Mouse (Mus musculus): Measurements from ENCODE around the gene Cdk14. TPM values are rescaled to one million over a fixed set of nuclear protein-coding genes. Genes with fewer than 3 reads are reported as not detected.

Gene Cdk14
- total RNA-seq, 2 experiments from 2014 or later, result 258 to 269 TPM

GRCm38 (mm10) chr5:5226966-5227365 lies 193.1 kb downstream of the Cdk14 start:
- peak in 1 of 2 experiments; percentile 68 for DNase-seq (ENCODE audit: low spot score in 2 of 2)
- peak overlapping the region; percentile 37 for H3K27ac ChIP-seq
- TF ChIP-seq CTCF (conservative IDR thresholded peaks at IDR 0.05), result no peak
- H3K4me3 ChIP-seq, result no peak overlapping the region

GRCm38 (mm10) chr5:5211780-5212135 lies 208.4 kb downstream of the Cdk14 start:
- Histone ChIP-seq H3K4me3 (no peak overlapping the region), H3K27ac (no peak overlapping the region)
- no peak for DNase-seq (ENCODE audit: low spot score in 2 of 2)
- no peak for TF ChIP-seq CTCF (conservative IDR thresholded peaks at IDR 0.05)

- no peak overlapping the region for H3K27ac ChIP-seq
- no peak for TF ChIP-seq CTCF (conservative IDR thresholded peaks at IDR 0.05)
- no peak for DNase-seq (ENCODE audit: low spot score in 2 of 2)
- H3K4me3 ChIP-seq, result no peak overlapping the region
Observed at GRCm38 (mm10) chr5:5211034-5211779, 208.9 kb downstream of the Cdk14 start.

GRCm38 (mm10) chr5:5208016-5208415 lies 212.1 kb downstream of the Cdk14 start:
- Histone ChIP-seq H3K27ac (no peak overlapping the region), H3K4me3 (no peak overlapping the region)
- peak; percentile 17 to 59 for DNase-seq (ENCODE audit: low spot score in 2 of 2)
- no peak for TF ChIP-seq CTCF (conservative IDR thresholded peaks at IDR 0.05)

DNA sequence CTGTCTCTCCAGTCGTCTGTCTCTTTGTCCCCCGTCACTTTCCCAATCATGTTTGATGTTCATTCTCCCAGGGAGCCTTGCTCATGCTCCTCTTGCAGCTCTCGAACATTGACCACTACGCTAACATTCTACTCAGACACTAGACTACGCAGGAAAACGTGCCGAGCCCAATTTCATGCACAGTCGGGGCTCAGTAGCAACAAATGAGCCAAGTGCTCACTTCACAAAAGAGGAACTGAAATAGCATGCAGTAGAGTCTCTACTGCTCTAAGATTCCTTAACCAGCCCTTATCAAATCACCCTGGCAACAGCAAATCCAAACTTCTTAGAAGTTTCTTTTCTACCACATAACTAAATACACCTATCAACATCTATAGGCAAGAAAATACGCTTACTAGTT lies 214.1 kb downstream of the Cdk14 start:
- Histone ChIP-seq H3K4me3 (no peak overlapping the region), H3K27ac (no peak overlapping the region)
- no peak for TF ChIP-seq CTCF (conservative IDR thresholded peaks at IDR 0.05)
- DNase-seq (ENCODE audit: low spot score in 2 of 2), result no peak

DNA sequence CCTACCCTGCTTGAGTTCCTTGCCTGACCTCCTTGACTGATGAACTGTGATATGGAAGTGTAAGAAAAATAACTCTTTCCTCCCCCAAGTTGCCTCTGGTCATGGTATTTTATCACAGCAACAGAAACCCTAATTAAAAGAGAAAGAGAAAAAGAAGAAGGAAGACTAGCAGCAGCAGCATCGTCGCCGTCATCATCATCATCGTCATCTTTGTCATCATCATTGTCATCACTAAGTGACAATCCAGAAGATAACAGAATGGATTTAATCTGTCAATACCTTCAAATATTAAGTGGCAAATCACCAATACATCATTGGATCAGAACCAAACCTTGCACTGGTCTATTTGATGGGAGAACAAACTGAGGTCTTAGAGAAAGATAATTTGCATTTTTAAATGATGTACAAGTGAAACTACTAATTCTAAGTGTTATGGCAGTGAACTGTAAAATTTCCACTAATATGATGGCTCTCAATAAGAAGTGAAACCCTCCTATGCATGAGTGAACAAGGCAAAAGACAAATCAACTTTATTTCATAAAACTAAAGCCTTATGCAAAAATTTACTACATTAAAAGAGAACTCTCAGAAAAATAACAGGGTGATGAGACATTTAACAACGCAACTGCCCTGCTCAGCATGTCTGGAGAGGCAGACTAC lies 225.4 kb downstream of the Cdk14 start:
- TF ChIP-seq CTCF (conservative IDR thresholded peaks at IDR 0.05), result no peak
- no peak overlapping the region for H3K4me3 ChIP-seq

GRCm38 (mm10) chr5:5189590-5189989 lies 230.5 kb downstream of the Cdk14 start:
- Histone ChIP-seq H3K27ac (no peak overlapping the region), H3K4me3 (no peak overlapping the region)
- no peak for TF ChIP-seq CTCF (conservative IDR thresholded peaks at IDR 0.05)
- DNase-seq (ENCODE audit: low spot score in 2 of 2), result no peak

More for the DNA sequence above, 225.4 kb downstream of the Cdk14 start:
- no peak for DNase-seq (ENCODE audit: low spot score in 2 of 2)
- no peak overlapping the region for H3K27ac ChIP-seq

- no peak for DNase-seq (ENCODE audit: low spot score in 2 of 2)
- no peak for TF ChIP-seq CTCF (conservative IDR thresholded peaks at IDR 0.05)
- H3K27ac ChIP-seq, result no peak overlapping the region
- no peak overlapping the region for H3K4me3 ChIP-seq
Observed at GRCm38 (mm10) chr5:5185987-5186742, 233.9 kb downstream of the Cdk14 start.

- H3K27ac ChIP-seq, result no peak overlapping the region
- TF ChIP-seq CTCF (conservative IDR thresholded peaks at IDR 0.05), result no peak
- H3K4me3 ChIP-seq, result no peak overlapping the region
- DNase-seq (ENCODE audit: low spot score in 2 of 2), result no peak
Observed at GRCm38 (mm10) chr5:5185521-5185920, 234.6 kb downstream of the Cdk14 start.

GRCm38 (mm10) chr5:5180711-5181110 lies 239.4 kb downstream of the Cdk14 start:
- TF ChIP-seq CTCF (conservative IDR thresholded peaks at IDR 0.05), result no peak
- Histone ChIP-seq H3K27ac (no peak overlapping the region), H3K4me3 (no peak overlapping the region)
- no peak for DNase-seq (ENCODE audit: low spot score in 2 of 2)

DNA sequence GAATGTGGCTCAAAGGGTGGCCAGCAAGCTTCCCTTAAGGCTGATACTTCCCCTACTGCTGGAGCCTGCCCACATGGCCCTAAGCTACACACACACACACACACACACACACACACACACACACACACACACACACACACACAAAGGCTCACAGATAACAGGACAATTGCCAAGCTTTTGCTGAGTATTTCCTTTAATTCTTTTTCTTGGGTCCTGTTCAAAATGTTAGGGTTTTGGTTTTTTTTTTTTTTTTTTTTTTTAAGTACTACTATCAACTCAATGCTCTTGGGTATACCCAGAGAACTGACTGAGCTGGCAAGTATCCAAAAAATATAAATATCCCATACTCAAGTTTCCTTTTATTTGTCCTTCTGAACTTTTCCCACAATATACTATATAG lies 239.8 kb downstream of the Cdk14 start:
- no peak for DNase-seq (ENCODE audit: low spot score in 2 of 2)
- Histone ChIP-seq H3K4me3 (no peak overlapping the region), H3K27ac (no peak overlapping the region)
- no peak for TF ChIP-seq CTCF (conservative IDR thresholded peaks at IDR 0.05)

- no peak for TF ChIP-seq CTCF (conservative IDR thresholded peaks at IDR 0.05)
- no peak overlapping the region for H3K27ac ChIP-seq
- no peak for DNase-seq (ENCODE audit: low spot score in 2 of 2)
- H3K4me3 ChIP-seq, result no peak overlapping the region
Observed at GRCm38 (mm10) chr5:5176052-5176451, 244.1 kb downstream of the Cdk14 start.

DNA sequence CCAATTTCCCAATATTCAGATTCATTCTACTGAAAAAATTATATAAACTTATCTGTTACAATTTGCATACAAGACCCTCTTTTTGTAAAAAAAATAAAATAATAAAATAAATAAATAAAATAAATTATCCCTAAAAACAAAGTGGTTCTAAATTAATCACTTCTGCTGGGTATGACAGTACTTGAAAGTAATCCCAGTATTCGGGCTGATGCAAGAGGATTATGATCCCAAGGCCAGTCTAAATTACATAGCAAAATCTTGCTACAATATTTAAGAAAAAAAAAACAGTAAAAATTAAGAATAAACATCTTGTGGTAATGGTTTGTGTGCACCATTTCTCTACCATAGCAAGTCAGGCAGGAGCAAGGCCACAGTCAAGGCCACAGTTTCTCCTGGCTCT lies 244.5 kb downstream of the Cdk14 start:
- no peak for DNase-seq (ENCODE audit: low spot score in 2 of 2)
- no peak overlapping the region for H3K27ac ChIP-seq
- H3K4me3 ChIP-seq, result no peak overlapping the region
- TF ChIP-seq CTCF (conservative IDR thresholded peaks at IDR 0.05), result no peak
